Mouse (Mus musculus): ENCODE data around the gene Mrps12.

Gene Mrps12

DNA sequence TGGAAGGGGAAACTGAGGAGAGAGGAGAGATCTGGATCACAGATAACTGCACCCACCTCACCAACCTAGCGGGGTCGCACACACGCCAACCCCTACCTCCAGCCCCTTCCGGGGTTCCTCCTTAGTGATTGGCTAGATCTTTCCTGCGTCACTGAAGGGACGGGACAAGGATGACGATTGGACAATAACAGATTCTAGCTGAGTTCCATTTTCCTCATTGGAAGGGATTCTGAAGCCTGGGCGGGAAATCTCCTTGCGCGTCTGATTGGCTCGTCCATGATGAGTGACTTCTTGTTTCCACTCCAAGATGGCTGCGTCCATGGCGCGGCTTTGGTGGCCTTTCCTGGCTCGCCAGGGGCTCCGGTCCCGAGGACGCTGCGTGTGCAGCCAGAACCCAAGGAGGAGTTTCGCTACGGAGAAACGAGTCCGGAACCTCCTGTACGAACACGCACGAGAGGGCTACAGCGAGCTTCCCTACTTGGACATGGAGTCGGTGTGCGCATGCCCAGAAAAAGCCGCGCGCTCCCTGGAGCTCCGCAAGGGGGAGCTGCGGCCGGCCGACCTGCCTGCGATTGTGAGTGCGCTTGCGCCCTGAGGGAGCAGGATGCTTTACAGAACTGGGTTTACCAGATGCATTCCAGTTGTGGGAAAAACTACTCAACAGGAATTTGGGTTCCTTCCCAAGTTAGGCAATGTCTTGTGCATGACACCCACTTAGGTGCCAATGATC is at the start of gene Mrps12, which contains the start of gene Sars2:
Mrps12 (minus strand) TSS at position 112 of the 730 bp plus-strand sequence.
Sars2 (plus strand) TSS at position 284 of the 730 bp plus-strand sequence.
- peak; percentile 90 to 96 for DNase-seq (ENCODE audit: low read depth in 2 of 2, low spot score in 2 of 2)

- no peak for DNase-seq (ENCODE audit: low read depth in 2 of 2, low spot score in 2 of 2)
These were observed 48.6 kb upstream of the Mrps12 start for GRCm38 (mm10) chr7:28790066-28790806.

DNA sequence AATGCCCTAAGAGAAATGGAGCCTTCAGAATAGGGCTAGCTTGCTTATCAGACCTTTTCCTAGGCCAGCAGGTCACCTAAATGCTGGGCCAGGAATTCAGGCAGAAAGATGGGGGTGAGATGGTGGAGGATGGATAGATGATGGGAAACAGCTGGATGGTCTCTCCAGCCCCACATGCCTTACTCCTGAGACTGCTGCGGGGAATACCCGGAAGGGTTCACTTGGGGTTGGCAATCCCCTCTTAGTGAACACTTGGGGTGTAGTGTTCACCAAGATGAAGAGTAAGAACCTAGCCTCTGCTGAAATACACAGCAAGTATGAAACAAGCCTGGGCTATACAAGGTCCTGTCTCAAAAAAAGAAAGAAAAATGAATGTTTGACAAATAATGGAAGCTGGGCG is 47.6 kb upstream of the Mrps12 start:
- no peak for DNase-seq (ENCODE audit: low read depth in 2 of 2, low spot score in 2 of 2)

DNA sequence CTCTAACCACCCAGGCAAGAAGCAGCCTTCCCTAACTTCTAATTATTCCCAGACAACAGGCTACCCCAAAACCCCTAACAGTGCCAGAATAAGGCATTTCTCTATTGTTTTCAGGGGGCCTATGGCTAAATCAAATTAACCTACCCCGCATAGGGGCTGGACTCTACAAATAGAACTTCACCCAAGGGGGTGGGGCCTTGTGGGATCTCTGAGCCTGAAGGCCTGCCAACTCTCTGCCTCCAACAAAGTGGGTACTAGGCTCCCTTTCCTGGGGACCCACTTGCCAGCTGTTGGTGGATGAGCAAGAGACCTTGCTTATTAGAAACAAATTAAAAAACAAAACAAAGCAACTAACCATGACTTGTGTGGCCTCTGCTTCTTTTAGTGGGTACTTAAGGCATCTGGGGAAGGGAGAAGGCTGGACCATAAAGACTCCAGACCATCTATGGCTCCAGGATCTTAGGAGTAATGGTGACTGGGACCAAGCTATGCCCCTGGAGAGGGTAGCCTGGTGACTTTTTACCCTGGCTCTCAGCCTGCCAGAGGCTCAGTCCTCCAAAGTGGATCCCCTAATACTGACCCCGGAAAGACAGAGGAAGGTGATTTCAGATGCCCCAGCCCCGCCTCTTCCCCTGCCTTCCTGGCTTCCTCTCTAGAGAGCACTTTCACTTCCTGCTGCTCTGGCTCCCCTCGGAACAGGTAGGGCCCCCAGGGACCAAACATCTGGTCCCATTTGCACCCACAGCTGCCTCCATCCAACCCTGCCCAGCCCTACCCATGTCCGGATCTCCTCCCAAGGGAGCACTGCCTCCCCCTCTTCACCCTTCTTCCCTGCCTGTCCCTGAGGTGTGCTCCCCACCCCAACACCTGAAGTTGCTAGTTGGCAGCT is 46.9 kb upstream of the Mrps12 start, which contains the start of gene Rinl:
Rinl (plus strand) TSS at position 663 of the 889 bp plus-strand sequence.
- DNase-seq (ENCODE audit: low read depth in 2 of 2, low spot score in 2 of 2), result peak in 1 of 2 experiments; percentile 58

GRCm38 (mm10) chr7:28787884-28788283 is 46.3 kb upstream of the Mrps12 start:
- no peak for DNase-seq (ENCODE audit: low read depth in 2 of 2, low spot score in 2 of 2)

- DNase-seq (ENCODE audit: low read depth in 2 of 2, low spot score in 2 of 2), result no peak
These were observed 43.5 kb upstream of the Mrps12 start for GRCm38 (mm10) chr7:28785161-28785560.

DNA sequence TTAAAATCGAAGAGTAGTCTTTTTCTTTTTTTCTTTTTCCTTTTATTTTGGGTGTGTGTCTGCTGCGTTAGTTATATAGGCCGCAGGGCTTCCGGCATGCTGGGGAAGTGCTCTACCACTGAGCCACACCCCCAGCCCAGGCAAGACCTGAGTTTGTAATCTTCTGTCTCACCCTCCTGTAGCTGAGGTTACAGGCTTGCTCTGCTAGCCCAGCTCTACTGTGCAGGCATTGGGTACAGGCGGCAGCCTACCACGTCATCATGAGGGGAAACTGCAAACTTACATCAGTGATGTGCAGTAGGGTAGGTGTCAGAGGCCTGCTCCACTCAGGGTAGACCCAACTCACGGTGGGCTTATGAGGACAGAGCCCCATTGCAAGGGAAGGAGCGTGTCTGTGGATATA is 39.6 kb upstream of the Mrps12 start:
- peak; percentile 69 to 74 for DNase-seq (ENCODE audit: low read depth in 2 of 2, low spot score in 2 of 2)

DNA sequence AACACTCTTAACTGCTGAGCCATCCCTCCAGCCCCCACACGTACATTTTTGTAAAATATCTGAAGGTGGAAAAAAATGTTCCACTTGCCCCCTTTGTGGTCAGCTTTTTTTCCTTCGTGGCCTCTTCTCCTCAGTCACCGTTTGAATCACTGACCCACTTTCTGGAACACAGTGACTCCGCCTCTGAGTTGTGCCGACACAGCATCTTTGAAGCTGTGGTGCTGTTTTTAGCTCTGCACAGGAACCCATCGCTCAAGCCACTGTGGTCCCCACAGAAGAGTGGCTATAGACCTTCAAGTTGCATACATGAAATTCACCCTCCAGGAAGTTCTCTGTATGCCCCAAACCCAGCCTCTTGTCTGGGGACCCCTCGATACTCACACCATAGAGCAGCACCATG is 39.2 kb upstream of the Mrps12 start:
- no peak for DNase-seq (ENCODE audit: low read depth in 2 of 2, low spot score in 2 of 2)

GRCm38 (mm10) chr7:28780067-28780658 is 38.5 kb upstream of the Mrps12 start:
- peak; percentile 85 to 91 for DNase-seq (ENCODE audit: low read depth in 2 of 2, low spot score in 2 of 2)

DNA sequence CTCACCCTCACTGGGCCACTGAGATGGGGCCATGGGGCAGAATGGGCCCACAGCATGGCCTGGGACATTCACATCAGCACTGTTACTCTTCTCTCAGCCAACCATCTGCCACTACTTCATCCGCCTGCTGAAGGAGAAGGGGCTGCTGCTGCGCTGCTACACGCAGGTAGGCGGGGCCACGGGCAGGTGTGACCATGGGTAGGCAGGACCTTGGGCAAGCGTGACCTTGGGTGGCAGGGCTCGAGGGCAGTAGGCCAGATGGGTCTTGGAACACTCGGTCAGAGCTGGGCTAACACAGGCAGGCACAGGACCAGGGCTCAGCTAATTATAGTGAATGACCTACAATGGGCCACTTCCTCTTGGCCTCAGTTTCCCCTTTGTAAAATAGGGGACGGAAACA is 37.2 kb upstream of the Mrps12 start:
- DNase-seq (ENCODE audit: low read depth in 2 of 2, low spot score in 2 of 2), result no peak

- DNase-seq (ENCODE audit: low read depth in 2 of 2, low spot score in 2 of 2), result no peak
These were observed 33.5 kb upstream of the Mrps12 start for GRCm38 (mm10) chr7:28775129-28775528.

DNA sequence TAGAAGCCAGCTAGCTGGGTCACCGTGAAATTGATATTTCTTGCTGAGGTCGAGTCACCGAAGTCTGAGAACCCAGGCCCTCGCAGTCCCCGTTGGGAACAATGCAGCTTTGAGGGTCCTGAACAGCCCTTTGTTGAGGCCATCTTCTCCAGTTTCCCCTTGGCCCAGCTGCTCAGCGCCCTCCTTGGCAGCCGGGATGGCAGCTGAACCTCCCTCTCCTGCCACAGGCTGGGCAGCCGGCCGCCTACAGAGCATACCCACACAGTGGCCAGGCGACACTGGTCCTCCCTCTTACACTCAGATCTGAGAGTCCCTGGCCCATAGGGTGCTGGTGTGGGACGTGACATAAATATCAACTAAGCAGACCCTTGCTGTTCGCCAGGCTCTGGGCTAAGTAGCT is 32.5 kb upstream of the Mrps12 start:
- no peak for DNase-seq (ENCODE audit: low read depth in 2 of 2, low spot score in 2 of 2)

- no peak for DNase-seq (ENCODE audit: low read depth in 2 of 2, low spot score in 2 of 2)
These were observed 31.5 kb upstream of the Mrps12 start for GRCm38 (mm10) chr7:28773163-28773562.

- DNase-seq (ENCODE audit: low read depth in 2 of 2, low spot score in 2 of 2), result no peak
These were observed 30.2 kb upstream of the Mrps12 start for GRCm38 (mm10) chr7:28771867-28772266.

GRCm38 (mm10) chr7:28770309-28770708 is 28.7 kb upstream of the Mrps12 start:
- no peak for DNase-seq (ENCODE audit: low read depth in 2 of 2, low spot score in 2 of 2)

- DNase-seq (ENCODE audit: low read depth in 2 of 2, low spot score in 2 of 2), result no peak
These were observed 27.9 kb upstream of the Mrps12 start for GRCm38 (mm10) chr7:28769414-28769958.

DNA sequence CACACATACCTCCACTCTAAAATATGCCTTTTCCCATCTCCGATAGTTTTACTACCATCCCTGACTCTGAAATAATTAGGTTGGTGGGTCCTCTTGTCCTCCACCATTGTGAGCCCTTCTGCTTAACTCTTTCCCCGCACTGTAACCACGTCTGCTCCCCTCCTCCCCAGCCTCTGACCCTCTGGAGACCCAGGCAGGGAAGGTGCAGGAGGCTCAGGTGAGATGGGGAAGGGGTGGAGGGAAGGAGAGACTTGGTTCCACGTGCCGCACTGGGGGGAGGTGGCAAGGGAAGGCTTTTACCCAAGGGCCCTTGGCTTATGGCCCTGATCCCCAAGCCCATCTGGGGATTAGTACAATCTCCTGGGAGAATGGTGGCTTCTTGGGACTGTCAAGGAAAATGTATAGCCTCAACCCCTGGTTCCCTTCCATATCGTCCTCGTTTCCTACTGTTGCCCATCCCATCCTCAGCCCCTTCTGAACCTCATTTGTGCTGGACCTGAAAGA is 25.9 kb upstream of the Mrps12 start, which contains the start of gene Nfkbib:
Nfkbib (minus strand) TSS at position 51 of the 504 bp plus-strand sequence.
- DNase-seq (ENCODE audit: low read depth in 2 of 2, low spot score in 2 of 2), result no peak

DNA sequence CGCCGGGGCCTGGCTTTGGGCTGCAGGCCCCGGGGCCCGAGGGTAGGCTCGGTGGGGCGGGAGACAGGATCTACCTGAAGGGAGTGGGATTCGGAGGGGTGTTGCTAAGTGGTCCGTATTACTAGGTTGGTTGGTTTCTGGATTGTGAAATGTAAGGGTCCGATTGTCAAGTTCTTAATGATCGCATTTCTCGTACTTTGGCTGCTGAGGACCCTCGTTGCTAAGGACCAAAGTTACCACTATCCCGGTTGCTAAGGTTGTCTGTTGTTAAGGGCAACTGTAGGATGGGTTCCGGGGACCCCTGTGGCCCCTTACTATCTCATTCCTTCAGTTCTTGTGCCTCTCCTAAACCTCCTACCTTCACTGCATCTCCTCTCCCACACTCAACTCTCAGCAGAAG is 25.3 kb upstream of the Mrps12 start:
- DNase-seq (ENCODE audit: low read depth in 2 of 2, low spot score in 2 of 2), result no peak

- DNase-seq (ENCODE audit: low read depth in 2 of 2, low spot score in 2 of 2), result peak; percentile 96 to 98
These were observed 24.7 kb upstream of the Mrps12 start, which contains the start of gene Sirt2 for GRCm38 (mm10) chr7:28766173-28766879. Sirt2 (plus strand) TSS chr7:28766735.

DNA sequence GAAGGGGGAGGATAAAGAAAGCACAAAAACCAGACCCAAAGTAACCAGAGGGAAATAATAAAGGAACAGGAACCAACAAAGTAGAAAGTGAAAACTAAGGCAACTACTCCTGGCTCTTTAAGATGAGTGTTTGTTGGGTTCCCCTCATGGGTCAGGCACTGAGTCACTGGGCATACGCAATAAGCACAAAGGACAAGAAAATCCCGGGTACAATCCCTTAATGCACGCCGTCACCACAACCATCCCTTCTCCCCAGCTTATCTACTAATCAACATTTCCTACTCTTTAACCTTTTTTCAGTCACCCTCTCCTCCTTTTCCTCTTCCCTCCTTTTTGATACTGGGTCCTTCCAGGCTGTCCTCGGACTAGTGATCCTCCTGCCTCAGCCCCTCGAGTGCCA is 23.6 kb upstream of the Mrps12 start:
- no peak for DNase-seq (ENCODE audit: low read depth in 2 of 2, low spot score in 2 of 2)

Measured in CD8-positive naive resting alpha-beta T cell, adult 2 months (primary cell).